Mouse (Mus musculus): Measurements from ENCODE around the gene Ank. TPM values are rescaled to one million over a fixed set of nuclear protein-coding genes. Genes with fewer than 3 reads are reported as not detected.

The Ank gene
- total RNA-seq, 2 experiments from 2014 or later, result 9.7 to 23.2 TPM

DNA sequence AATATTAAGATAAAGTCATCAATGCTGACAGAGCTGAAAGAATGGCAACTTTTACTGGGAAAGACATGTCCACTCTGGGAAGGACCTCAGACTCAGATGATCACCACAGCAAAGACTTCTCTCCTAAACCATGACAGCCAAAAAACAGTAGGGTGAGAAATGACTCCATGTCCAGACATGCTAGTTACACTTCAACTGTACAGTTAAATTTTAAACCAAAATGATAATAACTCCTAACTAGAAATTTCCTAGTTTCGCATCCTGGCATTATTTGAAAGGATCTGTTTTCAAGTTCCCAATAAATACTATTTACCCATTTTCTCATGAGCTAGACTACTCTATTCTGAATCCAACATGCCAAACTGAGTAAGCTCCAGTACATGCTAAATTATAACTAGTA is 159.8 kb downstream of the Ank start:
- no peak for ATAC-seq (replicated peaks; ENCODE audit: poor library complexity)

DNA sequence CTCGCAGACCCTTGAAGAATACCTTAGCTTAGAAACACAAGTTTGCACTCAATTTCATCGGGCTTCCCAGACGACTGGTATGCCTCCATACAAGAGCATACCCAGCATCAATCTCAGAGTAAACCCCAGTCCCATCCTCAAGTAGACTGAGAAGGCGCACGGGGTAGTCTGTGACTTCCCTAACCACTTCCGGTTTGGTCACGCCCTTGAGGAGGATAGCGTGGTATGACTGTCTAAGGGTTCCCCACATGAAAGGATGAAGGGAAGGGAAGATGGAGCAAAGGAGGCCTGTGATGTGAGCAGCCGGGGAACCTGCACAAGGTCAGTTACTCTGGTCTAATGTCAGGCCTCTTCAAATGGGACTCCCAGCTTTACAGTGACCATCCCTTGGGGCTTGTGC is 161.3 kb downstream of the Ank start:
- peak; percentile 15; the same call in 1 of the 2 replicates for ATAC-seq (replicated peaks; ENCODE audit: poor library complexity)

DNA sequence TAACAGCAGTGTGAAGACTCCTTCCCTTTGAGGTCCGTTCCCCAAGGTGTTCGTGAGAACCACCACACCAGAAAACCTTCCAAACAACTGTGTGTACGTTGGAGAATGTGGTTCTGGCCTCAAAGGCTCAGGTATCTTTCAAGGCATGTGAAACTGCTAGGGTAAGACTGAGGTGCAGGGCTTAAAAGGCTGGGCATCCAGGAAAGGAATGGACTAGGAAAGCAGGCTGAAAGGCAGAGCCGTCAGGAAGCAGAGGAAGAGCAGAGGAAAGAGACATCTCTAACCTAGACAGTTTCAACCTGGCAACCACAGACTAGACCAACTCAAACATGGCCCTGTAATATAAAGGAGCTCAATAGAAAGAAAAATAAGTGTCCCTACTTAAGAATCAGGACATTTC is 162.6 kb downstream of the Ank start:
- ATAC-seq (replicated peaks; ENCODE audit: poor library complexity), result no peak

DNA sequence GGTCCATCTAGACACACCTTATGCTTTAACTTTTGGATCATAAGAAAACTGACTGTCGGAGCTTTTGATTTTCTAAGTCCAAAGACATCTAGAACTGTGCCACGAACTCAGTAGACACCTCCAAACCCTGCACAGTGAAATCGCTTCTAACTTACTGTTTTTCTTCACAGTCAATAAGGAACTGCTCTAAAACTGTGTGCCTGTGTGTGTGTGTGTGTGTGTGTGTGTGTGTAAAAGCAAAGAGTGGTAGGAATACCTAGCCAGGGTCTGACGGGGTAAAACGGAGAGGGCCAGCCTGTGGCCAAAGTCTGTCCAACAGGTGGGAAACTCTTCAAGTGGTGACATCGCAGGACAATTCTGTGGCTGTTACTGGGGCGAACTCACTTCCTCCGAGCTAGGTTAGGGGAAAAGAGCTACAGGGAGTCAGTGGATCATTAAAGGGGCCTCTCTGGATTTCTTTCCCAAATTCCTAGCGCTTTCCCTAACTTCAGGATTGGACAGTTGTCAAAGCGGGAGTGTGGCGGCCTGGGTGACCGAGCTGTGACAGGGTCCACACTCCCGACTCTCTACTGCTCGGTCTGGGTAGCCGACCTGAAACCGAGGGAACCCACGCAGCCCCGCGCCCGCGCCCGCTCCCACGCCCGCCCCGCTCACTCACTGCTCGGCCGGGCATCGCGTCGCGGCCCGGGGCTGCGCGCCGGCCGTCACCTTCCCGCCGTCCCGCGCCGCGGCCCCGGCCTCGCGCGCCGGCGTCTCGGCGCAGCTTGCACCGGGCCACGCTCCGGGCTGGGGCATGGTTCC is 163.5 kb downstream of the Ank start:
- 0 out of 2 replicates have a peak, but pooled peaks have one; percentile 0 for ATAC-seq (replicated peaks; ENCODE audit: poor library complexity)

DNA sequence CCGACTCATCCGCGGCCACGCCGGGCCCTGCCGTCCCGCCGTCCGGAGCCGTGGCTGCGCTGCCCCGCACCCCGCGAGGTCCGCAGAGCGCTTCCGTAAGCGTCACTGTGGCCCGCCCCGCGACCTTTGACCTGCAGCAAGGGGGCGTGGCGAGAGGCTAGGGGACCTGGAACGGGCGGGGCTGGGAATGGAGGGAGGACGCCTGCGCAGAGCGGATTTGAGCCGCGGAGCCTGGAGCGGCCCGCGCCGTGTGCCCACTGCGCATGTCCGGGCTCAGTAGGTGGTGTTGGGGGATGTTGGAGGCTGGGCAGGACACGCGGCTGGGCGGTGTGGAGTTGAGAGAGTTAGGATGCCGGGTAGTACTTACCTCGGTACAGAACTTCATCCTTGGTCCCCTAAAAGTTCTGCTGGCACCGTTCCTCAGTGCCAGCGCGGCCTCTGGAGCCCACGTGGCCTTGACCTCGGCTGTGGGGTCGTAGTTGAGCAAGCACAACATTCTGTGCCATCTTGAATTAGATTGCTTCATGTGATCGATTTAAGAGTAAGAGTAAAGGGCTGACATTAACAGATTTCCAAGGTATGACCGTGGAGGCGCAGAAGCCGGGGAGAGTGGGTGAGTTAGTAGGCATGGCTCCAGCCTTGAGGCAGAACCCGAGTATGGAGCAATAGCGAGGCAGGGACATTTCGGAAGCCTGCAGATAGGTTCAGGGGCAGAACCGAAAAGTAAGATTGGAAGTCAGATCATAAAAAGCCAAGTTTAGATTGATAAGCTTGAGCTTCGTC is 164.3 kb downstream of the Ank start, which contains the start of gene Otulin:
TSS of gene Otulin (minus strand) at position 93 of the 783 bp plus-strand sequence.
- ATAC-seq (replicated peaks; ENCODE audit: poor library complexity), result peak; percentile 95

DNA sequence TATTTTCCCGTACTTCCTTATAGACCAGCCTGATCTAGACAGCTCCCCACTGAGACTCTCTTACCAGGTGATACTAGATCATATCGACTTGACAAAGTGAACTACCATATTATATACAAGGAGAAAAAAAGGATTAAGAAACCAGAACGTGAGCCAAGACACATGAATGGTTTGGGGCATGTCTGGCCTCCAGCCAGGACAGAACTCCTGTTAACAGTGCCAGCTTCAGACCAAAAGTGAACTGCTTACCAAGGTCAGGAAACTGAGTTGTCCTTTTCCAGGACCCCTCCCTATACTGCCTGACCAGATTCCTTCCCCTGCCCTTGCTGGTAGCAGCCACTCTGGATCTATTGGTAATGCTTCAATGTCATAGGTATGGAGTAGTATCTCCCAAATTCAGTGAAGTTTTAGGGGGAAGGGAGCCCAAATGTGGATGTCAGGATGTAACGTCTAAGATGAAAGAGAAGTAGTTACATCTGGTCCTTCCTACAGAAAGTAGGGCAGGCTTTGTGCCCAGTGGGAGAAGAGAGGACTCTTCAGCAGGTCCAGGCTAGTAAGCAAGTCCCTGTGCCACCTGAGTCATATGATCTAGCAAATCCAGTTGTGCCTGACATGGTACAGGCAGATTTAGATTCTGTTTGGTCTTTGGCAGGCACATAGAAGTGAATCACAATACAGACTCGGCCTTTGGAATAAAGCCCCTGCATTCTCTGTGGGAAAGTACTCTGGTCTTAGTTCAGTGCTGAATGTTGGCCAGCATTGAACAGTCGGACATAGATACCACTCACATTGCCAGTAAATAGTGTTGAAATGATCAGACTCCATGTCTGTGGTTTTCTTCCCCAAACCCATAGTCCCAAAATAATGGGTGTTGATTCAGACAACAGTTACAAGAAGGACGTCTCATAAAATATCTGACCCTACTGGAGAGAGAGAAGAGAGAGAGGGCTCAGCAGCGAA is 167.7 kb downstream of the Ank start:
- ATAC-seq (replicated peaks; ENCODE audit: poor library complexity), result no peak

DNA sequence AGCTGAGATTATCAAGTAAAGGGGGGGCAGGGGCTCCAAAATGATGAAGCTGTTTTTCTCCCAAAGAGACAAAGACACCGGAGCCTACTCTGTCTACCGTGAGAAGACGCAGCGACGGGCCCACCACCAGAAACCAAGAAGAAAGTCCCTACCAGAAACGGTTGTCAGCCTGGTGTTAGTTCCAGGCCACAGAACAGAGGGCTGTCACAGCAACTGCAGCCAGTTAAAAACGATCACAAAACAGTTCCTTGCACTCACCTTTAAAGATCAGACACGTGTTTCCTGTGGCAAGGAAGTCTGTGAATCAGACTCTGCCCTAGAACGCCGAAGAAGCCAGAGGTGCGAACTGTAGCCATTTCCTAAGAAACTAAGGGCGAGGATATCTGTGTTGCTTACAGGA is 174.7 kb downstream of the Ank start:
- peak; percentile 34 for ATAC-seq (replicated peaks; ENCODE audit: poor library complexity)

DNA sequence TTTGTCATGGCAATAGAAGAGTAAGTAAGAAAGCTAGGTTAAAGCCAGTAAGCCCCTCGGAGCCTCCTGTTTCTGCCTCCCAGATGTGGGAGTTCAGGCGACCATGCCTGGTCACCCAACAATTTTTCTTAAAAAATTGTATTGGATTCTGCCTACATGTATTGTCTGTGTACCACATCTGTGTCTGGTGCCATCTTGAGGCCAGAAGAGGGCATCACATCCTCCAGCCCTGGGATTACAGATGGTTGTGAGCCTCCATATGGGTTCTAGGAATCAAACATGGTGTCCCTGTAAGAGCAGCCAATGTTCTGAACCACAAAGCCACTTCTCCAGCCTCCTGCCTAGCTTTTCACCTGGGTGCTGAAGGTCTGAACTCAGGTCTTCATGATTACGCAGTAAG is 176.4 kb downstream of the Ank start:
- ATAC-seq (replicated peaks; ENCODE audit: poor library complexity), result peak; percentile 94

Other genes with a start within 250 kb of the Ank start
- gene Otulin, start 164.0 kb downstream of the Ank start, total RNA-seq (2015), result 71.6 and 72.0 TPM in 2 replicates
- gene Otulin, start 164.0 kb downstream of the Ank start, total RNA-seq (2017), result 35.4 and 42.0 TPM in 2 replicates
- gene Otulinl, start 214.9 kb downstream of the Ank start, total RNA-seq (2015), result 69.7 and 87.3 TPM in 2 replicates
- gene Otulinl, start 214.9 kb downstream of the Ank start, total RNA-seq (2017), result 30.3 and 37.4 TPM in 2 replicates

All from megakaryocyte progenitor cell, adult 5-6 weeks (primary cell).